Mouse (Mus musculus): ENCODE measurements around the gene Ptprm. TPM values are rescaled to one million over a fixed set of nuclear protein-coding genes. Genes with fewer than 3 reads are reported as not detected.

The Ptprm gene
- not detected in 2 replicates for total RNA-seq (2017)

- ATAC-seq (replicated peaks in 1 of 2; ENCODE audit: insufficient read depth in 1 of 2, low FRiP score in 2 of 2, low TSS enrichment in 1 of 2, low read depth in 1 of 2, poor library complexity in 2 of 2, severe bottlenecking in 2 of 2), result peak; percentile 54 to 65
Measured at GRCm38 (mm10) chr17:67354451-67355011, at the start of gene Ptprm. Ptprm (minus strand) TSS chr17:67354457.

GRCm38 (mm10) chr17:67396205-67396604, 41.9 kb upstream of the Ptprm start:
- ATAC-seq (replicated peaks in 1 of 2; ENCODE audit: insufficient read depth in 1 of 2, low FRiP score in 2 of 2, low TSS enrichment in 1 of 2, low read depth in 1 of 2, poor library complexity in 2 of 2, severe bottlenecking in 2 of 2), result no peak

- no peak for ATAC-seq (replicated peaks in 1 of 2; ENCODE audit: insufficient read depth in 1 of 2, low FRiP score in 2 of 2, low TSS enrichment in 1 of 2, low read depth in 1 of 2, poor library complexity in 2 of 2, severe bottlenecking in 2 of 2)
Measured at GRCm38 (mm10) chr17:67390851-67391250, 36.6 kb upstream of the Ptprm start.

GRCm38 (mm10) chr17:67388171-67388570, 33.9 kb upstream of the Ptprm start:
- ATAC-seq (replicated peaks in 1 of 2; ENCODE audit: insufficient read depth in 1 of 2, low FRiP score in 2 of 2, low TSS enrichment in 1 of 2, low read depth in 1 of 2, poor library complexity in 2 of 2, severe bottlenecking in 2 of 2), result no peak

GRCm38 (mm10) chr17:67385286-67385685, 31.0 kb upstream of the Ptprm start:
- no peak for ATAC-seq (replicated peaks in 1 of 2; ENCODE audit: insufficient read depth in 1 of 2, low FRiP score in 2 of 2, low TSS enrichment in 1 of 2, low read depth in 1 of 2, poor library complexity in 2 of 2, severe bottlenecking in 2 of 2)

- no peak for ATAC-seq (replicated peaks in 1 of 2; ENCODE audit: insufficient read depth in 1 of 2, low FRiP score in 2 of 2, low TSS enrichment in 1 of 2, low read depth in 1 of 2, poor library complexity in 2 of 2, severe bottlenecking in 2 of 2)
Measured at GRCm38 (mm10) chr17:67383635-67384034, 29.4 kb upstream of the Ptprm start.

- ATAC-seq (replicated peaks in 1 of 2; ENCODE audit: insufficient read depth in 1 of 2, low FRiP score in 2 of 2, low TSS enrichment in 1 of 2, low read depth in 1 of 2, poor library complexity in 2 of 2, severe bottlenecking in 2 of 2), result no peak
Measured at GRCm38 (mm10) chr17:67381618-67382017, 27.4 kb upstream of the Ptprm start.

GRCm38 (mm10) chr17:67367866-67368265, 13.6 kb upstream of the Ptprm start:
- ATAC-seq (replicated peaks in 1 of 2; ENCODE audit: insufficient read depth in 1 of 2, low FRiP score in 2 of 2, low TSS enrichment in 1 of 2, low read depth in 1 of 2, poor library complexity in 2 of 2, severe bottlenecking in 2 of 2), result no peak

GRCm38 (mm10) chr17:67364491-67364890, 10.2 kb upstream of the Ptprm start:
- ATAC-seq (replicated peaks in 1 of 2; ENCODE audit: insufficient read depth in 1 of 2, low FRiP score in 2 of 2, low TSS enrichment in 1 of 2, low read depth in 1 of 2, poor library complexity in 2 of 2, severe bottlenecking in 2 of 2), result no peak

GRCm38 (mm10) chr17:67363377-67364070, 9.3 kb upstream of the Ptprm start:
- no peak for ATAC-seq (replicated peaks in 1 of 2; ENCODE audit: insufficient read depth in 1 of 2, low FRiP score in 2 of 2, low TSS enrichment in 1 of 2, low read depth in 1 of 2, poor library complexity in 2 of 2, severe bottlenecking in 2 of 2)

- no peak for ATAC-seq (replicated peaks in 1 of 2; ENCODE audit: insufficient read depth in 1 of 2, low FRiP score in 2 of 2, low TSS enrichment in 1 of 2, low read depth in 1 of 2, poor library complexity in 2 of 2, severe bottlenecking in 2 of 2)
Measured at GRCm38 (mm10) chr17:67362131-67362530, 7.9 kb upstream of the Ptprm start.

GRCm38 (mm10) chr17:67360606-67361005, 6.3 kb upstream of the Ptprm start:
- ATAC-seq (replicated peaks in 1 of 2; ENCODE audit: insufficient read depth in 1 of 2, low FRiP score in 2 of 2, low TSS enrichment in 1 of 2, low read depth in 1 of 2, poor library complexity in 2 of 2, severe bottlenecking in 2 of 2), result no peak

GRCm38 (mm10) chr17:67359578-67359977, 5.3 kb upstream of the Ptprm start:
- ATAC-seq (replicated peaks in 1 of 2; ENCODE audit: insufficient read depth in 1 of 2, low FRiP score in 2 of 2, low TSS enrichment in 1 of 2, low read depth in 1 of 2, poor library complexity in 2 of 2, severe bottlenecking in 2 of 2), result no peak

- no peak for ATAC-seq (replicated peaks in 1 of 2; ENCODE audit: insufficient read depth in 1 of 2, low FRiP score in 2 of 2, low TSS enrichment in 1 of 2, low read depth in 1 of 2, poor library complexity in 2 of 2, severe bottlenecking in 2 of 2)
Measured at GRCm38 (mm10) chr17:67358541-67358940, 4.3 kb upstream of the Ptprm start.

GRCm38 (mm10) chr17:67357191-67357590, 2.9 kb upstream of the Ptprm start:
- ATAC-seq (replicated peaks in 1 of 2; ENCODE audit: insufficient read depth in 1 of 2, low FRiP score in 2 of 2, low TSS enrichment in 1 of 2, low read depth in 1 of 2, poor library complexity in 2 of 2, severe bottlenecking in 2 of 2), result no peak

- no peak for ATAC-seq (replicated peaks in 1 of 2; ENCODE audit: insufficient read depth in 1 of 2, low FRiP score in 2 of 2, low TSS enrichment in 1 of 2, low read depth in 1 of 2, poor library complexity in 2 of 2, severe bottlenecking in 2 of 2)
Measured at GRCm38 (mm10) chr17:67355251-67355650, 994 bp upstream of the Ptprm start.

GRCm38 (mm10) chr17:67353796-67354450, 334 bp downstream of the Ptprm start:
- ATAC-seq (replicated peaks in 1 of 2; ENCODE audit: insufficient read depth in 1 of 2, low FRiP score in 2 of 2, low TSS enrichment in 1 of 2, low read depth in 1 of 2, poor library complexity in 2 of 2, severe bottlenecking in 2 of 2), result peak in 1 of 2 experiments; percentile 29; a peak in 1 of 4 replicates

GRCm38 (mm10) chr17:67352956-67353795, 1.1 kb downstream of the Ptprm start:
- ATAC-seq (replicated peaks in 1 of 2; ENCODE audit: insufficient read depth in 1 of 2, low FRiP score in 2 of 2, low TSS enrichment in 1 of 2, low read depth in 1 of 2, poor library complexity in 2 of 2, severe bottlenecking in 2 of 2), result peak in 1 of 2 experiments; percentile 41; a peak in 2 of 4 replicates

Data from hematopoietic stem cell, adult 5-6 weeks (primary cell).